Mouse (Mus musculus): ENCODE results near the gene 4933434E20Rik. TPM values are rescaled to one million over a fixed set of nuclear protein-coding genes. Genes with fewer than 3 reads are reported as not detected.

Gene 4933434E20Rik
- total and polyA plus RNA-seq, 3 experiments = 161 to 227 (median 184) TPM

DNA sequence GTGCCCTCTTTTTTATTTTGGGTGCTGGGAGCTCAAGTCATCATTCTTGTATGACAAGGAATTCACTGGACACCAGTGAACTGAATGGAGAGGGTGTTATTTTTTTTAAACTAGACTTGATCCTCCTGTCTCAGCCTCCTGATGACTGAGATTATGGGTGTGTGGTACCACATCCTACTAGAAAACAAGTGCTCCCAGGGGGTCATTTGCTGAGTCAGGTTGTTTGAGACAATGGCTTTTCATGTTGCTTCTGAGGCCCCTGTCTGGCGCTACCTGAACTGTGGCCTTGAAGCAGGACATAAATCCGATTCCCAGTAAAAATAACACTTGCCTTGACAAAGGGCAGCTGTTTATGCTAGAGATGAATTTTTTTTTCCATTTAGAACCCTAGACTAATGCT is 51.7 kb downstream of the 4933434E20Rik start:
- no peaks in the 10 kb centered on the region for H3K4me1 ChIP-seq (ENCODE audit: control insufficient read depth in 1 of 2, insufficient read depth in 2 of 2, low read length in 2 of 2)
- peaks cover 0 to 2% of the 10 kb centered on the region in 2 experiments; a peak in 1 of 4 replicates for H3K36me3 ChIP-seq (ENCODE audit: control insufficient read depth in 1 of 2, insufficient read depth in 2 of 2, low read length in 2 of 2)
- TF ChIP-seq MAZ (IDR thresholded peaks at IDR 0.05; ENCODE audit: low read depth, low read length) (no peak), POLR2AphosphoS2 (IDR thresholded peaks at IDR 0.05; ENCODE audit: low read length) (0 out of 2 replicates have a peak, but pooled peaks have one; percentile 0)
- DNase-seq (ENCODE audit: low read depth, low spot score) = no peak
- no peaks in the 10 kb centered on the region for H3K27me3 ChIP-seq (ENCODE audit: control insufficient read depth in 1 of 2, insufficient read depth in 2 of 2, low read length in 2 of 2)
- no peak overlapping the region for H3K27ac ChIP-seq (ENCODE audit: control insufficient read depth, low read depth, low read length)
- no peaks in the 10 kb centered on the region for H3K79me2 ChIP-seq (ENCODE audit: control insufficient read depth, insufficient read depth, low read length, poor library complexity)
- no peak overlapping the region for H3K4me3 ChIP-seq (ENCODE audit: control insufficient read depth in 1 of 2, insufficient read depth in 1 of 2, low read depth in 2 of 2, low read length in 2 of 2)
- H3K9ac ChIP-seq (ENCODE audit: control insufficient read depth, low read depth, low read length, poor library complexity, severe bottlenecking) = no peak overlapping the region
- no peaks in the 10 kb centered on the region for H3K9me3 ChIP-seq (replicated peaks; ENCODE audit: insufficient read depth, low read length)

DNA sequence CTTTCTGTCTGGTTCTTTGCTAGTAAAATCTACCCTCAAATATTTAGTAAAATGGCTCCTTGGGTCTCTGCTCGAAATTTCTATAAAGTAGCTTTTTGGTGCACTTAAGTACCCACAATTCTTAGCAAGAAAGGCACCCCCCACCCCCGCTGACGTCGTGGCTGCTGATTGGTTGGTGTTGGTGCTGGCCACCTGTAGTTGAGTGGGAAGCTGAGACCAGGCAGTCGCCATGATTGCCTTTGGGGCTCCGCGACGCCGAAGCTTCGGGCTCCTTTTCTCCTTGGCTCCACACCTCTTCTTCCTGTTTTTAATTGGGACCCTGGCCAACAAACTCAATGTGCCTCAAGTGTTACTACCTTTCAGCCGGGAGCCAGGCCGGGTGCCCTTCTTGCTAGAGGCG is 52.5 kb downstream of the 4933434E20Rik start, which contains the start of gene Nup210l:
TSS of gene Nup210l (plus strand) at position 195 of the 400 bp plus-strand sequence.
- Histone ChIP-seq H3K79me2 (ENCODE audit: control insufficient read depth, insufficient read depth, low read length, poor library complexity) (no peaks in the 10 kb centered on the region), H3K27me3 (ENCODE audit: control insufficient read depth in 1 of 2, insufficient read depth in 2 of 2, low read length in 2 of 2) (no peaks in the 10 kb centered on the region), H3K36me3 (ENCODE audit: control insufficient read depth in 1 of 2, insufficient read depth in 2 of 2, low read length in 2 of 2) (no peaks in the 10 kb centered on the region; a peak in 1 of 4 replicates), H3K4me3 (ENCODE audit: control insufficient read depth in 1 of 2, insufficient read depth in 1 of 2, low read depth in 2 of 2, low read length in 2 of 2) (no peak within 1 kb of the TSS), H3K9ac (ENCODE audit: control insufficient read depth, low read depth, low read length, poor library complexity, severe bottlenecking) (no peak within 1 kb of the TSS), H3K4me1 (ENCODE audit: control insufficient read depth in 1 of 2, insufficient read depth in 2 of 2, low read length in 2 of 2) (no peaks in the 10 kb centered on the region), H3K27ac (ENCODE audit: control insufficient read depth, low read depth, low read length) (no peak within 1 kb of the TSS), H3K9me3 (replicated peaks; ENCODE audit: insufficient read depth, low read length) (no peaks in the 10 kb centered on the region)
- TF ChIP-seq NRF1 (IDR thresholded peaks at IDR 0.05; ENCODE audit: insufficient read depth, low read depth, low read length, poor library complexity, severe bottlenecking) (no peak), JUND (IDR thresholded peaks at IDR 0.05; ENCODE audit: low read depth, low read length) (no peak), TBP (IDR thresholded peaks at IDR 0.05; ENCODE audit: low read depth, low read length) (no peak), CHD1 (IDR thresholded peaks at IDR 0.05; ENCODE audit: low read depth, low read length) (no peak), MAX (IDR thresholded peaks at IDR 0.05; ENCODE audit: low read length) (no peak), MXI1 (IDR thresholded peaks at IDR 0.05; ENCODE audit: low read depth, low read length) (no peak), ZNF384 (IDR thresholded peaks at IDR 0.05; ENCODE audit: low read depth, low read length) (no peak), EP300 (IDR thresholded peaks at IDR 0.05; ENCODE audit: low read depth in 1 of 2, low read length in 2 of 2) (no peak), ZMIZ1 (IDR thresholded peaks at IDR 0.05; ENCODE audit: low read depth, low read length) (no peak)
- DNase-seq (ENCODE audit: low read depth, low spot score) = peak; percentile 42

DNA sequence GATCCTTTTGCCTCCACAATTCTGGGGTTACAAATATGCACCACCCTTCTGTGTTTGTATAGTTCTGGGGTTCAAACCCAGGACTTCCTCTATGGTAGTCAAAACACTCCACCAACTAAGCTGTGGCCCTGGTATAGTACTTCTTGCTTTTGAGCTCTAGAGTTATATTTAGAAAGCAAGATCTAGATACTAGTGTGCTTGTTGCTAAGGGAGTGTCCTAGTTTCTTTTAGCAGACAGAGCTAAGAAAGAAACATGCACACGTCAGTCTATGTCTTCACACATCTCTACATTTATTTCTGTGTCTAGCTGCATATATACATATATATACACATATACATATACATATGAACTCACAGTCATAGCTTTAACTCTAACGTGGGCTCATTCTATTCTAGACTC is 60.3 kb downstream of the 4933434E20Rik start:
- no peak overlapping the region for H3K27ac ChIP-seq (ENCODE audit: control insufficient read depth, low read depth, low read length)
- TF ChIP-seq POLR2A (IDR thresholded peaks at IDR 0.05; ENCODE audit: control insufficient read depth in 1 of 2, insufficient read depth in 1 of 2, low read depth in 1 of 2, low read length in 2 of 2, poor library complexity in 1 of 2) = no peak
- TF ChIP-seq SMC3 (IDR thresholded peaks at IDR 0.05; ENCODE audit: low read depth, low read length) = no peak
- TF ChIP-seq GATA1 (IDR thresholded peaks at IDR 0.05; ENCODE audit: low read depth, low read length) = peak; percentile 22; the same call in 1 of the 2 replicates
- TF ChIP-seq MAZ (IDR thresholded peaks at IDR 0.05; ENCODE audit: low read depth, low read length) = no peak
- TF ChIP-seq NRF1 (IDR thresholded peaks at IDR 0.05; ENCODE audit: insufficient read depth, low read depth, low read length, poor library complexity, severe bottlenecking) = no peak
- no peak for TF ChIP-seq BHLHE40 (IDR thresholded peaks at IDR 0.05; ENCODE audit: borderline replicate concordance, low read depth, low read length)
- TF ChIP-seq KAT2A (conservative IDR thresholded peaks at IDR 0.05; ENCODE audit: low read depth, low read length) = no peak
- TF ChIP-seq TBP (IDR thresholded peaks at IDR 0.05; ENCODE audit: low read depth, low read length) = no peak
- TF ChIP-seq ETS1 (IDR thresholded peaks at IDR 0.05; ENCODE audit: low read depth, low read length) = no peak
- no peak for TF ChIP-seq E2F4 (IDR thresholded peaks at IDR 0.05; ENCODE audit: borderline replicate concordance, low read depth, low read length)
- no peak for TF ChIP-seq CHD2 (IDR thresholded peaks at IDR 0.05; ENCODE audit: low read length)
- peak; percentile 88 for TF ChIP-seq MEF2A (IDR thresholded peaks at IDR 0.05; ENCODE audit: extremely low read depth, insufficient replicate concordance, low read depth, low read length, poor library complexity, severe bottlenecking)
- no peak for TF ChIP-seq NELFE (IDR thresholded peaks at IDR 0.05; ENCODE audit: low read depth, low read length)
- H3K4me3 ChIP-seq (ENCODE audit: control insufficient read depth in 1 of 2, insufficient read depth in 1 of 2, low read depth in 2 of 2, low read length in 2 of 2) = no peak overlapping the region
- peak; percentile 75 for DNase-seq (ENCODE audit: low read depth, low spot score)
- no peaks in the 10 kb centered on the region for H3K27me3 ChIP-seq (ENCODE audit: control insufficient read depth in 1 of 2, insufficient read depth in 2 of 2, low read length in 2 of 2)
- H3K79me2 ChIP-seq (ENCODE audit: control insufficient read depth, insufficient read depth, low read length, poor library complexity) = no peaks in the 10 kb centered on the region
- H3K9ac ChIP-seq (ENCODE audit: control insufficient read depth, low read depth, low read length, poor library complexity, severe bottlenecking) = no peak overlapping the region
- peaks cover 0 to 4% of the 10 kb centered on the region in 2 experiments; a peak in 1 of 4 replicates for H3K4me1 ChIP-seq (ENCODE audit: control insufficient read depth in 1 of 2, insufficient read depth in 2 of 2, low read length in 2 of 2)
- peaks cover 0 to 8% of the 10 kb centered on the region in 2 experiments; a peak in 2 of 4 replicates for H3K36me3 ChIP-seq (ENCODE audit: control insufficient read depth in 1 of 2, insufficient read depth in 2 of 2, low read length in 2 of 2)
- H3K9me3 ChIP-seq (replicated peaks; ENCODE audit: insufficient read depth, low read length) = no peaks in the 10 kb centered on the region

Measured in MEL (cell line).